ENCODE assay signal across 8 mouse cellular contexts in genomic region chr15:85257775-85258429, GRCm38 (mm10). TPM values are rescaled to one million over a fixed set of nuclear protein-coding genes. Genes with fewer than 3 reads are reported as not detected.
A peak's percentile ranks its signal among the peaks of the same experiment; 100 is the strongest.
DNase-seq lines count a peak whose midpoint lies in the region; ATAC-seq and TF ChIP-seq lines count a peak whose summit lies in the region.
"Had no signal": no experiment of that assay in that cellular context is flagged by ENCODE, and none has a peak within 500 bp of the region (broad histone marks: within the 10 kb centered on the region; RNA-seq: fewer than 3 reads in every experiment).

No protein-coding gene starts in this region.

- H3K4me3 ChIP-seq in kidney, adult 2 months (ENCODE audit: insufficient read depth, low read depth, low read length), result no peak overlapping the region
- no peak overlapping the region for H3K4me3 ChIP-seq in kidney, embryonic 14.5 days (ENCODE audit: low read length)
- H3K4me3 ChIP-seq in ES-E14 (ENCODE audit: insufficient read depth in 1 of 2, low read depth in 1 of 2, low read length in 2 of 2, poor library complexity in 1 of 2, severe bottlenecking in 1 of 2), result no peak overlapping the region
- H3K4me3 ChIP-seq in liver, postnatal 0 days (ENCODE audit: low read depth, low read length), result no peak overlapping the region
- H3K4me3 ChIP-seq: heart, embryonic 13.5 days had no signal

- in situ Hi-C loops in ES-E14 (cut with MboI; ENCODE audit: low sequenced_read_pairs in 2 of 2, unreplicated experiment in 2 of 2), result no loop called here

- no peak for ATAC-seq in kidney, embryonic 14.5 days (ENCODE audit: low FRiP score, low TSS enrichment)
- no peak for ATAC-seq in liver, postnatal 0 days

- H3K9me3 ChIP-seq in kidney, embryonic 14.5 days (ENCODE audit: control insufficient read depth, low read length), result peaks cover 12% of the 10 kb centered on the region
- no peaks in the 10 kb centered on the region for H3K9me3 ChIP-seq in ES-E14 (ENCODE audit: control insufficient read depth, insufficient read depth, low read depth, low read length)
- peaks cover 7% of the 10 kb centered on the region for H3K9me3 ChIP-seq in liver, postnatal 0 days (ENCODE audit: low read length)

- H3K27me3 ChIP-seq in kidney, adult 2 months (replicated peaks; ENCODE audit: control insufficient read depth, insufficient read depth, low read length), result no peaks in the 10 kb centered on the region
- no peaks in the 10 kb centered on the region for H3K27me3 ChIP-seq in kidney, embryonic 14.5 days (ENCODE audit: control insufficient read depth, insufficient read depth, low read length)
- H3K27me3 ChIP-seq in liver, postnatal 0 days (ENCODE audit: insufficient read depth, low read length), result no peaks in the 10 kb centered on the region

- peak; percentile 47 for TF ChIP-seq CTCF in kidney, adult 2 months (conservative IDR thresholded peaks at IDR 0.05; ENCODE audit: insufficient read depth, insufficient read length, low read depth, low read length)
- TF ChIP-seq CTCF in liver, postnatal 0 days (IDR thresholded peaks at IDR 0.05; ENCODE audit: low read depth), result peak; percentile 47

- H3K4me2 ChIP-seq in kidney, embryonic 14.5 days (replicated peaks; ENCODE audit: low read depth, low read length), result no peak overlapping the region
- H3K4me2 ChIP-seq in liver, postnatal 0 days (ENCODE audit: low read depth, low read length), result no peak overlapping the region
- H3K4me2 ChIP-seq: heart, embryonic 13.5 days had no signal

- 67% methylated on average over 6 of the region's 6 CpGs for WGBS in kidney, adult 2 months
- 78% methylated on average over 6 of the region's 6 CpGs for WGBS in kidney, embryonic 14.5 days
- 64% methylated on average over 6 of the region's 6 CpGs for WGBS in liver, postnatal 0 days (ENCODE audit: insufficient replicate concordance)

- no peak overlapping the region for H3K27ac ChIP-seq in kidney, adult 2 months (ENCODE audit: insufficient read depth, low read depth, low read length)
- H3K27ac ChIP-seq in kidney, embryonic 14.5 days (ENCODE audit: low read depth, low read length), result no peak overlapping the region
- no peak overlapping the region for H3K27ac ChIP-seq in ES-E14 (ENCODE audit: insufficient read depth, low read depth, low read length, poor library complexity, severe bottlenecking)
- no peak overlapping the region for H3K27ac ChIP-seq in liver, postnatal 0 days (ENCODE audit: low read depth)
- H3K27ac ChIP-seq: heart, embryonic 13.5 days had no signal

- no peak for TF ChIP-seq POLR2A in kidney, adult 2 months (IDR thresholded peaks at IDR 0.05; ENCODE audit: low read depth, low read length)

- peak; percentile 65 for DNase-seq in kidney, adult 2 months
- DNase-seq in ES-E14 (ENCODE audit: low read depth, low spot score), result peak; percentile 81
- DNase-seq in adrenal gland, postnatal 25 days, result peak; percentile 52
- peak; percentile 51 for DNase-seq in forelimb bud, embryonic 11.5 days (ENCODE audit: low read depth, low spot score)
- DNase-seq in liver, postnatal 0 days, result peak; percentile 63
- DNase-seq in right cerebral cortex, postnatal 4 days, result peak; percentile 90

- no peak overlapping the region for H3K9ac ChIP-seq in kidney, embryonic 14.5 days (ENCODE audit: low read depth, low read length)
- H3K9ac ChIP-seq in ES-E14 (ENCODE audit: insufficient read depth, low read depth, low read length, poor library complexity, severe bottlenecking), result no peak overlapping the region
- H3K9ac ChIP-seq in liver, postnatal 0 days (replicated peaks), result no peak overlapping the region
- H3K9ac ChIP-seq: heart, embryonic 13.5 days had no signal

- no peaks in the 10 kb centered on the region for H3K4me1 ChIP-seq in kidney, adult 2 months (ENCODE audit: control insufficient read depth, insufficient read depth, low read length)
- H3K4me1 ChIP-seq in kidney, embryonic 14.5 days (ENCODE audit: control insufficient read depth, insufficient read depth, low read length), result no peaks in the 10 kb centered on the region
- H3K4me1 ChIP-seq in ES-E14 (ENCODE audit: control insufficient read depth in 2 of 2, insufficient read depth in 2 of 2, low read length in 2 of 2, poor library complexity in 1 of 2), result peaks cover 0 to 5% of the 10 kb centered on the region in 2 experiments; a peak in 1 of 4 replicates
- no peaks in the 10 kb centered on the region for H3K4me1 ChIP-seq in liver, postnatal 0 days (ENCODE audit: insufficient read depth)
- H3K4me1 ChIP-seq: heart, embryonic 13.5 days had no signal

- H3K36me3 ChIP-seq in kidney, adult 2 months (ENCODE audit: control insufficient read depth, insufficient read depth, low read length), result no peaks in the 10 kb centered on the region
- H3K36me3 ChIP-seq in kidney, embryonic 14.5 days (ENCODE audit: control insufficient read depth, insufficient read depth, low read length), result peaks cover 15% of the 10 kb centered on the region
- no peaks in the 10 kb centered on the region for H3K36me3 ChIP-seq in ES-E14 (ENCODE audit: control insufficient read depth, insufficient read depth, low read length, poor library complexity, severe bottlenecking)
- no peaks in the 10 kb centered on the region for H3K36me3 ChIP-seq in liver, postnatal 0 days (replicated peaks; ENCODE audit: insufficient read depth, low read length)

- TF ChIP-seq EP300 in liver, postnatal 0 days (IDR thresholded peaks at IDR 0.05; ENCODE audit: low read depth), result no peak

TF ChIP-seq in ES-E14, 5 proteins besides CTCF, POLR2A, EP300 and RAD21:
- TF ChIP-seq HCFC1 (IDR thresholded peaks at IDR 0.05; ENCODE audit: borderline replicate concordance, insufficient read depth, low read length), result no peak
- no peak for TF ChIP-seq ZNF384 (IDR thresholded peaks at IDR 0.05; ENCODE audit: low read depth, low read length)
- no peak for TF ChIP-seq CHD2 (IDR thresholded peaks at IDR 0.05; ENCODE audit: low read depth, low read length)
- TF ChIP-seq MAFK (IDR thresholded peaks at IDR 0.05; ENCODE audit: insufficient read depth, low read depth, low read length), result no peak
- no peak for TF ChIP-seq ZC3H11A (IDR thresholded peaks at IDR 0.05; ENCODE audit: borderline replicate concordance, low read depth, low read length)
TF ChIP-seq in ES-E14: peak in this region for 0.

RNA-seq across cellular contexts. Expression of gene Fbln1, which starts 52.2 kb away (rescaled TPM):
- 16.9 and 29.5 TPM in 2 replicates for polyA plus RNA-seq in kidney, adult 2 months (2012; rRNA removed)
- polyA plus RNA-seq in kidney, embryonic 14.5 days (2014; fragmentation: Nextera tagmentation; extraction: Ambion mirVana), result 174 and 188 TPM in 2 replicates
- total RNA-seq in ES-E14 (2012; rRNA removed), result 99.6 and 118 TPM in 2 replicates
- total RNA-seq in adrenal gland, postnatal 25 days (2021), result 33.0 and 37.1 TPM in 2 replicates
- polyA plus RNA-seq in liver, postnatal 0 days (2015; fragmentation: Nextera tagmentation; extraction: Ambion mirVana), result 2.6 and 2.8 TPM in 2 replicates
